Mouse (Mus musculus) layer of hippocampus, adult 18-20 months (tissue): ENCODE measurements around the gene Lbhd1. TPM values are rescaled to one million over a fixed set of nuclear protein-coding genes. Genes with fewer than 3 reads are reported as not detected.
A peak's percentile ranks its signal among the peaks of the same experiment; 100 is the strongest.
"Not testable (repeated sequence)": the region's sequence is repeated elsewhere in the genome, so short reads cannot be mapped to it uniquely, and the experiment has no call there.

Experiments
- DNase-seq, 2 experiments: peaks; one replicate each; pipeline ENCODE4 v3.0.0; 2022; ENCODE audit warnings: low spot score in 2 of 2
- long read RNA-seq: library from polyadenylated mRNA; stranded (forward); transcript quantifications from one replicate; pipeline ENCODE4 v2.0.0, GENCODE M21; 2021
- total RNA-seq, 2 experiments: library from RNA; stranded (reverse); gene quantifications; 2 replicates each; pipeline ENCODE4 v1.2.3; 2021

The Lbhd1 gene
- 1 to 10 TPM; 4.6 to 7.6 TPM for total RNA-seq
- long read RNA-seq: 0 reads

- DNase-seq: no peak
Measured at GRCm38 (mm10) chr19:8883616-8884015, at the start of gene Lbhd1, which contains the start of gene Gm49403. Lbhd1 (plus strand) TSS chr19:8883732. Gm49403 (plus strand) TSS chr19:8883930.

DNA sequence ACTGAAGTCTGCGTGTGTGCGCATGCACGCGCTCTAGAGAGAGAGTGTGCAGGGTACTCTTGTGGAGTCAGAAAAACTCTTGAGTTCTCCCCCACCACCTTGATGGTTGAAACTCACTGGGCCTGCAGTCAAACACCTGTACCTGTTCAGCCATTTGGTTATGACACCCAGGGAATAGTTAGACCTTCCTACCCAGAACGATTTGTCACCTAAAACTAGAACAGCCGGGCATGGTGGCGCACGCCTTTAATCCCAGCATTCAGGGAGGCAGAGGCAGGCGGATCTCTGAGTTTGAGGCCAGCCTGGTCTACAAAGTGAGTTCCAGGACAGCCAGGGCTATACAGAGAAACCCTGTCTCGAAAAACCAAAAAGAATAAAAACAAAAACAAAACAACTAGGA lies 47.2 kb upstream of the Lbhd1 start:
- not testable (repeated sequence) for DNase-seq

DNA sequence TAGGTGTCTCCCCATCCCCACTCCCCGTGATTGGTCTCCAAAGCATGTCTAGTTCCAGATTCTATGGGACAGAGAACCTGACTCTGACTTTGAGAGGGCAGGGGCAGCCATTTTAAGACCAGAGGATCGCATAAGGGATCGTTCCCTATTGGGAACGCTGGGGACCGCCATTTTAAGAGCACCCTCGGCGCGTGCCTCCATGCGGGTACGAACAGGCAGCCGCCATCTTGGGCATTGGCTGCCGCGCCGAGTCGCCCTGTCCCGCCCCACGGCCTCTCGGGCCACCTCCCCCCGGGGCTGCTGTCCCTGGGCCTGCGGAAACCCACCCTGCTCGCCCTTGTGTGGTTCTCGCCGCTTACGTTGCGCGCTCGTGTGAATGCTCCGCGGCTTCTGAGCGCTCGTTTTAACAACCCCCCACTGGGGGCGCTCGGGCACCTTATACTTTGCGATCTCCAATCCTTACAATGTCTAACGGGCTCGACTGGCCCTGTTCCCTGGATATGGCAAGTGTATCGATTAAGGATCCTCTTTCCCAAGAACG lies 46.2 kb upstream of the Lbhd1 start, which contains the start of gene Bscl2:
Gene Bscl2, plus strand, starts transcription at position 217 of the 541 bp plus-strand sequence.
- DNase-seq: peak; percentile 82 to 93

DNA sequence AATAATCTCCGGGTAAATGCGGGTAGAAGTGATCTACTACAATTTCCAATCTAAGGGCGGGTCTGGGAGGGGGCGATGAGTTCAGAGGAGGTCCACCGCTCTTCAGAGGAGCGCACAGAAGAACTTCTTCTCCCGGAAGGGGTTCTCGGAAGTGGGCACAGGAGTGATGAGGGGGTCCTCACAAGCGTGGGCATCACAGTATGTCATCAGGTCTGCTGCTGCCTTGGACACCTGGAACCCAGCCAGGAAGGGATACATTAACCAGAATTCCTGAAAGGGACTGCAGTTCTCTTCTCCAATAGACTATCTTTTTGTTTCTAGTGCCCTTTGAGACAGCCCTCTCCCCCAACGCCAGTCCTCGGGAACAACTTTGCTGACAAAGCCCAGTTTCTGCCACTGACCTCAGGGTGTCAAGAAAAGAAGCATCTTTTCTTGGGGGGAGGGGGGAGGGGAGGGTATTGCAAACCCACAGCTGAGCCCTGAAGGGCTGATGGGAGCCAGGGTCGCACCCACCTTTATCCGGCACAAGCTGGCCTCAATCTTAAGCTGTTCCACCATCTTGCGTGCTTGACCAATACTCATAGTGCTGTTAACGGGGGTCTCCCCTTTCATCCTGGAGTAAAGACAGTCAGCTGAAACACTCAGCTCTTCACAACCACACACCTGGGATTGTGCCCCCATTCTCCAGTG lies 45.3 kb upstream of the Lbhd1 start:
- peak in 1 of 2 experiments; percentile 50 for DNase-seq

- DNase-seq: peak; percentile 80 to 81
Measured at GRCm38 (mm10) chr19:8839103-8839907, 44.2 kb upstream of the Lbhd1 start, which contains the start of gene Gng3. Gng3 (minus strand) TSS chr19:8839194.

- DNase-seq: peak; percentile 66 to 78
Measured at GRCm38 (mm10) chr19:8839908-8840791, 43.4 kb upstream of the Lbhd1 start.

GRCm38 (mm10) chr19:8841012-8841411 lies 42.5 kb upstream of the Lbhd1 start:
- DNase-seq: no peak

DNA sequence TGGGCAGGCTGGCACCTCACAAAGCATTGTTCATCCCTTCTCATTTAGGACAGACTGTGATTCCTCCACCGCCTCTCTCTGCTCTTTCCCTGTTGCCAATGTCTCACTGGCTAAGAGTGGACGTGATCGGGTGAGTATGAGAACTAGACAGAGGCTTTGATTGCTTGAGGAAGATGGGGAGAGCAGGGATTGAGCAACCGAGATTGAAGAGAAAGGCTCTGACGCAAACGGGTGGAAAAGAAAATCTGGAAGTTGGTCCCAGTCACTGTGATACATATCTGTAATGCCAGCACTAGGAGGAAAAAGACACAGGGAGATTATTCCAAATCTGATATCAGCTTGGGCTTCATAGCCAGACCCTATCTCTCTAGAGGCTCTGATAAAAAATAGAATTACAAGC lies 40.6 kb upstream of the Lbhd1 start:
- no peak for DNase-seq

DNA sequence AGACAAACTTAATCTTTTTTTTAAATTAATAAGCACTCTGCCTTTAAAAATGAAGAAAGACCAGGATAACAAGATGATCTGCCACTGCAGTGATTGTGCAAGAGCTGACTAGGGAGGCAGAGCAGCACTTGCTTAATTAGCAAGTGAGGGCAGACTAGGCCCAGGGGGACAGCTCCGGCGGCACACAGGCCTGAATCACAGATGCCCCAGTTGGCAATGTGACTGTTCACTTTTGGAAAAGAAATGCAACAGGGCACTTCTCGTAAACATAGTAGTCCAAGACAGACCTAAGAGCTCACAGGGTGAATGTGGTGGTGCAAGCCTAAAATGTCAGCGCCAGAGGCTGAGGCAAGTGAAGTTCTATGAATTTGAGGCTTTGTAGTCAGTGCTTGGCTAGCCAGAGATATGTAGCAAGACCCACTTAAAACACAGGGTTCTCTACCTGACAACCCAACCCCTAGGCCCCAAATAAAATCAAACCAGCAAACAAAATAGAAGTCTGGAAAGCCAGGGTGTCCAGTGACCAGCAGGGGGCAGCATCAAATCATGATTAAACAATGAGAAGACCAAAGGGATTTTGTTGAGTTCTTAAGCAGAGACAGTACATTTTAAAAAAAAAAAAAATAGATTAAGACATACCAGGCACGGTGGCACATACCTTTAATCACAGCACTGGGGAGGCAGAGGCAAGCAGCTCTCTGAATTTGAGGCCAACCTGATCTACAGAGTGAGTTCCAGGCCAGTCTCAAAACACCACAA lies 39.0 kb upstream of the Lbhd1 start:
- DNase-seq: peak in 1 of 2 experiments; percentile 84

GRCm38 (mm10) chr19:8848356-8848755 lies 35.2 kb upstream of the Lbhd1 start:
- no peak for DNase-seq

DNA sequence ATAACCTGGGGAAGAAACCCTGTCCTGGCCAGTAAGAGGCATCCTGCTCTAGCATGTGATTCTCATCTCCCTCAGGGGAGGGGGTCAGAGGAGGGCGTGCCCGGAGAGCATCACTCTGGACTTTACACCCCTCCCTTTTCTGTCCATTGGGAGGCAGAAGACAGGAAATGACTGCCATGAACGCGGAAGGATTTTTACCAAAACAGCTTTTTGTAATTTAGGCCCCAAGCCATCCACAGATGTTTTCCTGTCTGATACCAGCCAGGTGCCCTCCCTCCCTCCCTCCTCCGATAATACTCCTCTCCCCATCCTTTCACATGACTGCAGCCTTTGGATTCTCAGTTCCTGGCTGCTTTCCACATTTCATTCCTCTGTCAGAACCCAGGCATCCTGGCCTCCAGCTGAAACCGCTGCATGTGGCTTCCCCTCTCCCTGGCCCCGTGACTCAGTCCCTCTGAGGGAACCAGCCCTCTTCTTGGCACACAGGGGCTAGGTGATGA lies 33.1 kb upstream of the Lbhd1 start, which contains the start of gene Lrrn4cl:
Gene Lrrn4cl, plus strand, starts transcription at position 367 of the 500 bp plus-strand sequence.
- DNase-seq: no peak

DNA sequence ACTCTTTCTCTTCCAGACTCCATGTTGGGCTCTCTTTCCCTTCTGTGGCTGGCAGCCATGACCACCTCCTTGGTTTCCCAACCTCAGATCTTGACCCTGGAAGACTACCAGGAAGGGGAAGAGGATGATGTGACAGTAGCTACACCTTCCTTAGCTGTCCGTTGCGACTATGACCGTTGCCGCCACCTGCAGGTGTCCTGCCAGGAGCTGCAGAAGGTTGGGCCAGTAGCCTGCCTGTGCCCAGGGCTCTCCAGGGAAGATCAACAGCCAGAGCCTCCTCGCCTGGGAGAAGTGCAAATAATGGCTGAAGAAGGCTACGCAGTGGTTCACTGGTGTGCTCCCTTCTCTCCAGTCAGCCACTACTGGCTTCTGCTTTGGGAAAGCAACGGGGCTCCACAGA lies 31.9 kb upstream of the Lbhd1 start:
- no peak for DNase-seq

DNA sequence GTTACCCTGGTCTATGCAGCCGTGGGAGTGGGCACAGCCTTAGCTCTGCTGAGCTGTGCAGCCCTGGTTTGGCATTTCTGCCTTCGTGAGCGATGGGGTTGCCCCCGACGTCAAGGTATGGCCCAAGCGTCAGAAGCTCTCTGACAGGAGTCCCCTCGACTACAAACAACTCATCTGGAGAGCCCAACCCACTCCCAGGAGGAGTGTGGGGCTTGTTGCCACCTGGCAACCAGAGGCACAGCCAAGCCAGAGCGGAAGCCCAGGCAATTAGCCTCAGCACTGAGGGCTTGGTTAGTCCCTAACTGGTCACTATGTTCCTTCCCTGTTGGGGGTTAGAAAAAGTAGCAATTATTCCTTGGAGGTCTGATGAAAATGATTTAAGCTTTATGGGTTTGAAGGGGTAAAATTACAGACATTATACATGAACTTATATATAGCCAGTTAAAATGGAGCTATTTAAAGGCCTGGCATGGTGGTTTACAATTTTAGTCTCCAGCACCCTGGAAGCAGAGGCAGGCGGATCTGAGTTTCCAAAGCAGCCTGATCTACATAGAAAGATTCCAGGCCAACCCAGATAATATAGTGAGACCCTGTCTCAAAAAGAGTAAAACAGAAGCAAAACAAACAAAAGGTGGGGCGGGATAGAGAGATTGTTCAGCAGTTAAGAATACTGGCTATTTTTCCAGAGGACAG lies 31.1 kb upstream of the Lbhd1 start:
- no peak for DNase-seq

GRCm38 (mm10) chr19:8853117-8853516 lies 30.4 kb upstream of the Lbhd1 start:
- no peak for DNase-seq

GRCm38 (mm10) chr19:8857689-8858088 lies 25.8 kb upstream of the Lbhd1 start:
- DNase-seq: peak in 1 of 2 experiments; percentile 54

GRCm38 (mm10) chr19:8859018-8859417 lies 24.5 kb upstream of the Lbhd1 start:
- DNase-seq: peak in 1 of 2 experiments; percentile 33

GRCm38 (mm10) chr19:8864265-8864664 lies 19.3 kb upstream of the Lbhd1 start:
- no peak for DNase-seq

DNA sequence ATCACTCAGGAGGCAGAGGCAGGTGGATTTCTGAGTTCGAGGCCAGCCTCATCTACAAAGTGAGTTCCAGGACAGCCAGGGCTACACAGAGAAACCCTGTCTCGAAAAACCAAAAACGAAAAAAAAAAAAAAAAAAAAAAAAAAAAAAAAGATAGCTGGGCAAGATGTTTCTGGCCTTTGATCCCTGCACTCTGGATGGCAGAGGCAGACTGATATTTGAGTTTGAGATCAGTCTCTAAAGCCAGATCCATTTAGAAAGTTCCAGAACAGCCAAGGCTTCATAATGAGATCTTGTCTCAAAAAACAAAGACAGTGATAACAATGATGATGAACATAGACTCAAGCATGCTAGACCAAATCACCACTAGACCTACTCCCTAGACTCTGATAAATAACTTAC lies 13.2 kb upstream of the Lbhd1 start:
- DNase-seq: not testable (repeated sequence)

DNA sequence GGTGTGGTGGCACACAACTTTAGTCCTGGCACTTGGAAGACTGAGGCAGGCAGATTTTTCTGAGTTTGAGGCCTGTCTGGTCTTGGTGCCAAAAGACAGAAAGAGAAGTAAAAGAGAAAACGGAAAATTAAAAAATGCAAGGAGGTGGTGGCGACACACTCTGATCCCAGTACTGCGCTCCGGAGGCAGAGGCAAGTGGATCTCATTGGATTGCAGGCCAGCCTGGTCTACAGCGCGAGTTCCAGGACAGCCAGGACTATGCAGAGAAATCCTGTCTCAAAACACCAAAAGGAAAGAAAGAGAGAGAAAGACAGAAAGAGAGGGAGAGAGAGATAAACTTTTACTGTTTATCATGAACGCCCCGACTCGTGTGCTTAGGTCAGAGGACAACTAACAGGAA lies 12.7 kb upstream of the Lbhd1 start:
- no peak for DNase-seq
